Mouse (Mus musculus) heart, postnatal 25 days (tissue): ENCODE results near the gene Rbfox3. TPM values are rescaled to one million over a fixed set of nuclear protein-coding genes. Genes with fewer than 3 reads are reported as not detected.

Experiments used
- DNase-seq: peaks from one replicate; pipeline ENCODE4 v3.0.0; 2022; ENCODE audit warnings: low spot score
- intact Hi-C: fragments of 180-260 bp; cut with DNase I; formaldehyde crosslinking; loops from one replicate; pipeline ENCODE4 v1.15.1; 2025
- total RNA-seq, 2 experiments: library from RNA; stranded (reverse); gene quantifications; 2 replicates each; pipeline ENCODE4 v1.2.3; 2021

Gene Rbfox3
- total RNA-seq, 2 experiments from 2014 or later, result 0.08 TPM

GRCm38 (mm10) chr11:118576611-118577010 lies 334.8 kb downstream of the Rbfox3 start:
- intact Hi-C loops, result no loop called here
- DNase-seq, result no peak

DNA sequence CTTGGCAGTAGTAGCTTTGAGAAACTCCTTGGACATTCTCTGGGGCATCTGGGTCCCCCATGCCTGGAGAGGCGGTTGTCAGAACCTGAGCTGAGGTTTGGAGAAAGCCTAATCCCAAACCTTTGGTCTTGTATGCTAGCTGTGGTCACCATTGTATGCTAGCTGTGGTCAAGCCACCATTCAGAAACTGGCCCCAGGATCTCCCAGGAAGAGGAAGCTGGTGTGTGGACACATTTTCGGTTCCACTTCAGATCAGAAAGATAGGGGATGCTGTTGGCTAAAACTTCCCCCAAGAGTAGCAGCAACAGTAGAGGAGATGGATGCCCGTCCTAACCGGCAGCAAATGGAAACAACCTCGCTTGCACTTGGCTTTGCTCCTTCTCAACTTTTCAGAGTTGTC lies 337.0 kb downstream of the Rbfox3 start:
- intact Hi-C loops, result loop anchor here (5.0 kb wide), 1 partner anchor 168 kb away; no protein-coding TSS in a partner anchor
- DNase-seq, result no peak

- intact Hi-C loops, result loop anchor here (5.0 kb wide), 1 partner anchor 169 kb away; no protein-coding TSS in a partner anchor
- DNase-seq, result no peak
Observed at GRCm38 (mm10) chr11:118573569-118573968, 337.8 kb downstream of the Rbfox3 start.

- intact Hi-C loops, result loop anchor here (5.0 kb wide), 1 partner anchor 169 kb away; no protein-coding TSS in a partner anchor
- DNase-seq, result no peak
Observed at GRCm38 (mm10) chr11:118573000-118573399, 338.4 kb downstream of the Rbfox3 start.

DNA sequence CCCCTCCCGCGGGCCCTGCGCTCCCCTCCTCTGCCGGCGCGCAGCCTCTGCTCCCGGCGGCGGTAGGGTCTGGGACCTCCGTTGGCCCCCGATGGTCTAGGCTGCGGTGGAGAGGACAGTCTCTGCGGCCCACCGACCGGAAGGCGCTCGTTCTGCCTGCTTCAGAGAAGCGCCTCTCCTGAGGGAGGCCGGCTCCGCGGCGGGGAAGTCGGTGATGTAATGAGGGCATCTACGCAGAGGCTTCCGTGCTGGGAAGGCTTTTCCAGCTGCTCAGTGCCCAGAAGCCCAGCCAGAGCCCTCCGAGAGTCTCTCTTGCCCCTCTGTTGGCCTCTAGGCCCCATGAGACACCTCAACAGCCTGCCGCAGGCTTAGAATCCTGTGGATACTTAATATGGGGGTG lies 341.2 kb downstream of the Rbfox3 start:
- intact Hi-C loops, result loop anchor here (5.0 kb wide), 1 partner anchor 172 kb away; no protein-coding TSS in a partner anchor
- DNase-seq, result no peak

- DNase-seq, result no peak
- intact Hi-C loops, result loop anchor here (5.0 kb wide), 1 partner anchor 173 kb away; no protein-coding TSS in a partner anchor
Observed at GRCm38 (mm10) chr11:118569571-118570062, 341.8 kb downstream of the Rbfox3 start.

GRCm38 (mm10) chr11:118563877-118564276 lies 347.5 kb downstream of the Rbfox3 start:
- intact Hi-C loops, result no loop called here

DNA sequence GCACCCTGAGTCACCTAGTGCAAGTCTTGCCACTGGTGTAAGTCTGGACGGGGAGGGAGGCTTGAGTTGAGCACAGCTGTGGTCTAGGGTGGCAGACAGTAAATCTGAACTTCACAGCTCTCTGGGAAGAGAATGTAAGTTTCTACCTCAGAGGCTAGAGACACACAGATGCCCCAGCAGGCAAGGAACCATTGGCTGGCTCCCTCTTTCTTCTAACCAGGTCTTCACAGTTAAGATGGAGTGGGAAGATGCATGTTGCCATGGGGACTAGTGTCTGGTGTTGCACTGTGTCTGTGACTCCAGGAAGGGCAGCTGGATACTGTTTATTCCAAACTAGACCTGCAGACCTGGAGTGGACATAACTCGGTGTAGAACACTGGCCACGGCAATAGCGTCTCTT lies 348.6 kb downstream of the Rbfox3 start:
- no peak for DNase-seq
- intact Hi-C loops, result no loop called here

More at GRCm38 (mm10) chr11:118563877-118564276, 347.5 kb downstream of the Rbfox3 start:
- DNase-seq, result no peak

DNA sequence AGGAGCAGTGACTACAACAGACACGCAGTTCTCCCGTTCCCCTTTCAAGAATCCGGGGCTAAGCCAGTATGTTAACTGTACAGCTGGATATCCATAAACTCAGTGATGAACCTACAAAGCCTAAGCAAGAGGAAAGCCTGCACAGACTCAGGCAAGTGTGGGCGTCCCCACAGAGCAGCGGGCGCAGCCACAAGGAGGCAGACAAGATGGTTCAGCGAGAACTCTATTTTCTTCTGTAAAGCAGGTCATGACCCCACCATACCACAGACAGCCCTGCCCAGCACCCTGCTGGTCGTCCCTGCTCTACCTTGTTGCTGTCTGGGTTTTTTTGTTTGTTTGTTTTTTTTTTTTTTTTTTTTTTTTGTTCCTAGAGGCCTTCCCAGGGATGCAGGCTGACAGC lies 353.2 kb downstream of the Rbfox3 start:
- no peak for DNase-seq
- intact Hi-C loops, result no loop called here

GRCm38 (mm10) chr11:118555631-118556030 lies 355.8 kb downstream of the Rbfox3 start:
- no peak for DNase-seq
- intact Hi-C loops, result no loop called here

DNA sequence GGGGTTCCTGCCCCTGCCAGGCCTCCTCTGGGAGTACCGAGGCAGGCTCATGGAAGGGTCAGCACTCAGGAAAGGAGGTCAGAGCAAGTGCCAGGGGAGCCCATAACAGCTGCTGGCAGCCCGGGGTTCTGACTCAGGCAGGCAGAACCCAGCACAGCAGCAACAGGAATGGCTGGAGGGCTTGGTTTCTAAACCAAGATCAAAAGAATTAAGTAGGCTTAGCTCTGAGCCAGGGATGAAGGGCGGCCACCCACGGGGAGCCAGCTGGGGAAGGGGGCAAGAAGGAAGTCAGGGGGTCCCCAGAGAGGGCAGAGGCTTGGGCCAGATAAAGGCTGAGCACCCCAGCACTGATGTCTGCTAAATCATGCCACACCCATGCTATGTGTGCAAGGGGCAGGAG lies 356.9 kb downstream of the Rbfox3 start:
- no peak for DNase-seq
- intact Hi-C loops, result no loop called here

- intact Hi-C loops, result no loop called here
- no peak for DNase-seq
Observed at GRCm38 (mm10) chr11:118553926-118554325, 357.5 kb downstream of the Rbfox3 start.

DNA sequence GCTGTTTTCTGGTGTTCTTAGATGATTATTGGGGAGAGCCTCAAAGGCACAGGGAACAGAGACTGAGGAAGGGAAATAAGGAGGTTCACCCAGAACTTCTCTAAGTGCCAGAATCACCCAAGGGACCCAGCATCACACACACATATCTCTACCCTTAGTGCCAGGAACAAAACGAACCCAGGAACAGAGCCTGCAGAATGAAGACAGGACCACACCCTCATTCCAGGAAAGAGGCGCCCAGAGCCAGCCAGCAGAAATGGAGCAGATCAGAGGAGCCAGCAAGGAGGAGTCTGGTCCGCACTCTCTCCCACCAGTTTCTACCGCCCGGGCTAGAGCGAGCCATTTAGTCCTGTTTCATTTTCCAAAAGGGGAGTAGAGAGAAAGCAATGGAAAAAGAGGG lies 358.4 kb downstream of the Rbfox3 start:
- DNase-seq, result no peak
- intact Hi-C loops, result no loop called here

GRCm38 (mm10) chr11:118552478-118552877 lies 358.9 kb downstream of the Rbfox3 start:
- intact Hi-C loops, result no loop called here
- no peak for DNase-seq

- DNase-seq, result no peak
- intact Hi-C loops, result no loop called here
Observed at GRCm38 (mm10) chr11:118551705-118552104, 359.7 kb downstream of the Rbfox3 start.

DNA sequence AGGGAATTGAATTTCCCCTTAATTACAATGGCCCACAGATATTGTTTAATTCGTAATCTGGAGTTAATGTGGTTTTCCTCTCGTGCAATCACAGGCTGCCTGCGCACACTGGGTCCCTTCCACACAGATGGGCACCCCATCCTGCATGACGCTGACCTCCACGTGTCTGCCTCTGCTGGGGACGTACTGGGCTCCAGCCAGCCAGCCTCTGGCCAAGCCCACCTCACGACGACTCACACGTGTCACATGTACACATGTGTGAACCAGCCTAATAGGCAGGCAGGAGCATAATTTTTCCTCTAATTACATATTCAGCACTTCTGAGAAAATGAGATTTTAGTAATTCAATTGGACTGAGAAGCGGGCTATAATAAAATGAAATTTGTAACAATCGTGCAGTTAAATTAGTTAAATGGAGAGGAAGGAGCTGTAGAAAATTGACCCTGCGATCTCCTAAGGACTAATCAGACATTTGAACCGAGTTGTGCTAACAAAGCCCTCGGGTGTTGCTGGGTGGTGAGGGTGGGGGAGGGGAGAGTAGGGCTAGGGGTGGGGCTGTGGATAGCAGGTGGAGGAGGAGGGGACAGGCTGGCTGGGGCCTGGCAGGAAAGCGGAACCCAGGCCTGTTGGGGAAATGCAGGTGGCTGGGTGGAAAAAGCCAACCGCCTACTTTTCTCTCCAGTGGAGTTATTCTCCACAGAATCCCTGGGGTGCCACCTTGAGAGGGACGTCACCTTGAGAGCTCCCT lies 360.4 kb downstream of the Rbfox3 start:
- intact Hi-C loops, result no loop called here
- no peak for DNase-seq

- intact Hi-C loops, result no loop called here
- no peak for DNase-seq
Observed at GRCm38 (mm10) chr11:118548242-118548641, 363.2 kb downstream of the Rbfox3 start.

GRCm38 (mm10) chr11:118546269-118546668 lies 365.1 kb downstream of the Rbfox3 start:
- no peak for DNase-seq
- intact Hi-C loops, result no loop called here

- intact Hi-C loops, result no loop called here
- DNase-seq, result no peak
Observed at GRCm38 (mm10) chr11:118545690-118546089, 365.7 kb downstream of the Rbfox3 start.

GRCm38 (mm10) chr11:118544564-118544963 lies 366.8 kb downstream of the Rbfox3 start:
- no peak for DNase-seq
- intact Hi-C loops, result no loop called here

- intact Hi-C loops, result no loop called here
- no peak for DNase-seq
Observed at GRCm38 (mm10) chr11:118542906-118543305, 368.5 kb downstream of the Rbfox3 start.
